Mouse (Mus musculus) layer of hippocampus, postnatal 36 days (tissue): ENCODE measurements around the gene Eya2. TPM values are rescaled to one million over a fixed set of nuclear protein-coding genes. Genes with fewer than 3 reads are reported as not detected.
A peak's percentile ranks its signal among the peaks of the same experiment; 100 is the strongest.
"Not testable (repeated sequence)": the region's sequence is repeated elsewhere in the genome, so short reads cannot be mapped to it uniquely, and the experiment has no call there.

Experiments
- DNase-seq, 2 experiments: peaks; one replicate each; pipeline ENCODE4 v3.0.0; 2022
- total RNA-seq, 2 experiments: library from RNA; stranded (reverse); gene quantifications; 2 replicates each; pipeline ENCODE4 v1.2.3; 2021

Eya2 gene
- total RNA-seq, 2 experiments from 2014 or later: 2.5 to 3.2 TPM

DNA sequence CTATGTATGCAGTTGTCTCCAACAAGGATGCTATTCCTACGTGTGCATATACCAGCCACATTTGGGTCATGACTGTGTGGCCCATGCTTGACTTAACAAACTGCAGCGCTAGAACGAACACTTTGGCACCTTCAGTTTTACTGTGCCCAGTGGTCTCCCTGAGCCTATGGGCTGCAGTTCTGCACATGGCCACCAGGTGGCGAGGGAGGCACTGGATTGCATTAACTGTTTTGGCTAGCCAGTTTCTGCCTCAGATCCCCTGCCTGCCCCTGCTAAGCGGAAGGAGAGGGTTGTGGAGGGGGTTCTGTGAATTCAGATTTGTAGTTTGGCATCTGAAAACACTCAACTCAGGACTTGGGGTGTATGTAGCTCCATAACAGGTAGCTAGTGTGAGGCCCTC lies 187.5 kb downstream of the Eya2 start:
- DNase-seq: peak; percentile 79 to 80

DNA sequence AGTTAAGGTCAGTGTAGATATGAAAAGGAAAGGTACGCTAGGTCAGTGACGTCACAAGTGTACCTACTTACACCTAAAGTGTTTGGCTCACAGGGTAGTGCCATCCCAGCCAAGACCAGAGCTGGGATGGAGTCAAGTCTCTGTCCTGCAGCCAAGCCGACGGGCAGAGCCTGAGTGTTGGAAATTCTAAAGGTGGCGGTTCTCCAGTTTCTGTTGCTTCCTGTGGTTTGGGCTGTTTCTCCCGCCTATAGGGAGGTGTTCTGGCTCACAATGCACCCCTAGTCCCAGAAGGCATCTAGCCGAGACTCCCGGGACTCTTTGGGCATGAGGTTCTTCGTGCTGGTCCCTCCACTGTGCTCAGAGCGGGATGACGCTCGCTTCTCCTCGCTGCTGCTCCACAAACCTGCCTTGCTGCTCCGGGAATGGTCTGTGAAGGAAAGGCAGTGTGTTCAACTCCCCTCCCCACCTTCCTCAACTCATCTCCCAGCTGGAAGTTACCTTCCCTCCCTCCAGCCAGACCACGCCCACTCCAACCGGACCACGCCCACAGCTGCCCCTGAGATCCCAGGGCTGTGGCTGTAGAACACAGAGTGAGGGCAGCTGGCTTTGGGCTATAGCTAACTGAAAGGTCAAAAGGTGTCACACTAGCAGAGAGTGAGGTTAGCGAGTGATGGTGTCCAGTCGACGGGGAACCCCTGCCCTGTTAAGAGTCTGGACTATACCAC lies 190.6 kb downstream of the Eya2 start:
- DNase-seq: no peak

DNA sequence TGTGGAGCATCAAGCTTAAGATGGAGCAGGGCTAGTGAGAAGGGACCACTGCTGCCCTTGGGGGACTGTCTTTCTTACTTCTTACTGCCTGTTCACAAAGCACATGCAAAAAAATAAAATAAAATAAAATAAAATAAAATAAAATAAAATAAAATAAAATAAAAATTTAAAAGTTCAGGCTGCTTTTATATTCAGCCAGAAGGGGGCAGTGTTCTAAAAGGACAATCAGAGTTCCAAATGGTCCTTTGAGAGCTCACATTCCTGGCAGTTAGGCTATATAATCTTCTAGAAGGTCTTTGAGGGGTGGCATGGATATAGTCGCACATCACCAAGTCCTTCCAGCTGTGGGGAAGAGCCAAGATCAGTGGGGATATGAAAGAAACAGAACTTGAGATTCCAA lies 191.6 kb downstream of the Eya2 start:
- DNase-seq: no peak

DNA sequence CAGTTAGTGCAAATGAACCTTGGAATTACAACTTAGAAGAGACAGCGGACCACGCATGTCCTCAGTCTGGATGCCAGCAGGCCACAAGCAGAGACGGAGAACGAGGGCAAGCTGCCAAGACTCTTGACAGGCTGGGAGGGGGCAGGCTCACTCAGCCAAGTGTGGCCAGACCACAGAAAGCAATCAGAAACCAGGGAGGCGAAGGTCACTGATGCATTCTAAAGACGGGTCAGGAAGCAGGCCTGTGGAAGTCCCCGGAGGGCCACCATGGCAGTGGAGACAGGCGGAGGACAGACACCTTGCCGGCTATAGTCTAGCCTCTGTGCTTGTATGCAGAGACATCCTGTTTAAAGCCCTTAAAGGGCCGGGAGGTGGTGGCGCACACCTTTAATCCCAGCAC lies 193.2 kb downstream of the Eya2 start:
- DNase-seq: peak; percentile 68 to 69

DNA sequence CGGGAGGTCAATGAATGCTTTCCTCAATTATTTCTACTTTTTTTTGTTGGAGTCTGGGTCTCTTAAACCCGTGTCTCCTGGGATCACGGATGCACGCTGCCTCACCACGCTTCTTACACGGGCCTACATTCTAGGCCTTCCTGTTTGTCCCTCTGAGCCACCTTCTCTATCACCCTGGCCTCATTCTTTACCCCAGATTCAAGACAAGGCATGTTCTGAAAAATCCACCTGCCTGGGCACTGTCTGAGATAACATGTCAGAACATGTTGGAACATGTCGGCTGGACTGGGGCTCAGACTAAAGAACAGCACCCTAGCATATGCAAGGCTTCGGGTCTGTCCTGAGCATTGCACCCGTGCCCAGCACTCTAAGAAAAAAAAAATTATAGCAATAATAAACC lies 194.0 kb downstream of the Eya2 start:
- DNase-seq: no peak

DNA sequence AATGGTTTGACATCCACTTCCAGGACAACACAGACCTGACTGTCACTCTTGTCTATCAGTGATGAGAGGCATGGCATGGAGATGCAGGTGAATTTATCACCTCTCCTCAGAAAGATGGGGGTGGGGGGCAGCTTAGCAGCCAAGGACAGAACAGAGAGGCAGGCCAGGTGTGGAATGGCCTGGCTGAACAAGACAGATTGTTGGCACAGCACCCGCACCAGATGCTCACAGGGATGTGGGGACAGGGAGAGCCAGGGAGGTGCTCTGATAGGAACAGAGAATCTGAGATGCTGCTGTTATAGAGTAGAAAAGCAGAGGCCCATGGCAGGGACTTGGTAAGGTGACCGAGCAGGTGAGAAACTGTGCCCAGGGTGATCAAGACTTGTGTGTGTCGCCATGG lies 194.8 kb downstream of the Eya2 start:
- DNase-seq: no peak

DNA sequence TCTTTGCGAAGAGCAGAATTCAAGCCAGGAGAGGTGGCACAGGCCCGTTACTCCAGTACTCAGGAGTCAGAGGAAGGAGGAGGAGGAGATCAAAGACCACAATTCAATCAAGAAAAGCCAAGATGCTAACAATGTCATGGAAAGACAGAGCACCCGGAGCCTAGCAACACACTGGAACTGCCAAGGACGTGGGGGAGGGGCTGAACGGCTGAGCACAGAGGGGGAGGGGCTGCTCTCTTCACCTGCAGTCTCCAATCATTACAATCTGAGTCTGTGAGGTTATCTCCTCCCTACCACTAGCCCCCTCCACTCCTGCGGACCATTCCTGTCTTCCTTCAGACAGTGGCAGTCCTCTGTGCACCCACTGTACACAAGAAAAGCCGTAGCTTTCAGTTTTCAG lies 196.2 kb downstream of the Eya2 start:
- DNase-seq: no peak

DNA sequence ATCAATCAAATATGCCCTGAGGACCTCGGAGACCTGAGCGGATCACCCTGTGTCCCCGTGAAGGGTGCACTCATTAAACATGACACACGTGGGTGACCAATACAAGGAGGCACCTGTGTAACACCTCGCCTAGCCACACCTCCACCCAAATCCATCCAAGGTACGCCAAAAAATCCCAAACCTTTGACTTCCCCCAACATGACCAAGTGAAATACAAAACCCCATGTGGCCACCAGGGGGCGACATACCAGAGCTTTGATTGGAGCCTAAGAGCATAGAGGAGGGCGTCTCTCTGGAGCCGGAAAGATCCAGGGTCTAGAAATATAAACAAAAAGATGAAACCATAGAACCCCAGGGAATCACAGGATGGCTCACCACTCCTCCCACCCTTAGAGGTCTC lies 196.8 kb downstream of the Eya2 start:
- peak in 1 of 2 experiments; percentile 56 for DNase-seq

DNA sequence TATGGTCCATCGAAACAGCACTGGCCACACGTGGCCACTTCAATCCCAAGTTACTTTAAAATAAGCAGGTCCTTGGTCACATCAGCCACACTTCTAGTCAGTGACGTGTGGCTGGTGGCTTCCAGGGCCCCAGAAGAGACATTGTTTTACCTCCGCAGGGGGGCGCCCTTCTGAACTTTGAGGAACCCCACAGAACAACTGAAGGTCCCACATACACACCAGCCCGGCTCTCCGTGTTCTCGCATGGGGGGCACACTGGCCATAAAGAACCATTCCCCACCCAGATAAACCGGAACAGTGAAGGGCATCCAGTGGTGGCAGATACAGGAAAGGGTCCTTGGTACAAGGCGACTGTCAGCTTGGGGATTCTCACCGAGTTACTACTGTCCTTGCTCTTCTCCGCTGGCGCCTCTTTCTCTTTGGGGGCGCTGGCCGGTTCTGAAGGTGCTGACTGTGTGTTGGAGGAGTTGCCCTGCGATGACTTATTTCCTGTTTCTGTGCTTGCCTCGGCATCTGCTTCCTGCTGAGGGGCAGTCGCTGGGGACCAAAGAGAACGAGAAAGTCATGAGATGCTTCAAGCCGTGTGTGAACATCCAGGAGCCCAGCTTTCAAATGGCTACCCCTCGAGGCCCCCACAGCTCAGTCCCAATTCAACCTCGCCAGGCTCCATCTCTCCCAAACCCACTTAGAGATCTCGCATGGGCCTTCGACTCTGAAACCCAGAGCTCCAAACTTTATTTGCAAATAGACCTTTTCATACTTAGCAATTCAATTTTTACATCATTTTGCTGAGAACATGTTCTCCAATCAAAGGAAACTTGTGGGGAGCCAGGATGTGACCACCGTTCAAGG lies 197.8 kb downstream of the Eya2 start:
- DNase-seq: no peak

DNA sequence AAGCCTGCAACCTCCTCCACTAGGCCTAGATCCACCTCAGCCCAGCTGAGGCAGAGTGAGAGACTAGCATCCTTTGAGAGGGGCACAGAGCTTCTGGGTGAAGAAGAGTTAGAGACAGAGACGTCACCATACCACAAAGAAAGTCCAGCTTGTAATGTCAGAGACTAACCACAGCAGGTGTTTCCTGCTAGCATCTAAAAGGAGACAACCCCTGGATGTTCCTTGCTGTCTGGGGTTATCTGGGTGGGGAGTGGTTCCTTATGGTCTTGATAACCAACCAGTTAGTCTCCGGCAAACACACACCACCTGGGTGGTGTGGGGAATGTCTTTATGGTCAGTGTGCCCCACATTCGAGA lies 198.4 kb downstream of the Eya2 start:
- no peak for DNase-seq

DNA sequence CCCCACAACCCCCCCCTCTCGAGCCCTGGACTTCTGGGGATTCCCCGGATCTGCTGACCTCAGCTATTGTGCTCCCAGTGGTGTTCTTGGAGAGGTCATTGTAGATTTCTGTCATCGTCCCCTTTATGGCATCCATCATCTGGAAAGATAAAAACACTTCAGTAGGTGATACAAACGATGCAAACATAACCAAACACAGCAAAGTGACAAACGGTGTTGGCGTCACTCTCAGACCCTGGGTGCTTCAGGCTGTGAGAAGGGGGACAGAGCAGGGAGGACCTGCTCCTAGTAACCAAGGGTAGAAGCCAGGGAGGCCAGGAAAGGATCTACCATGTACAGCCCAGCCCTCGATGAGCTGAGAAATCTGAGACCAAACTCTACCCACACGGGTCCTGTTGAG lies 203.0 kb downstream of the Eya2 start:
- no peak for DNase-seq

DNA sequence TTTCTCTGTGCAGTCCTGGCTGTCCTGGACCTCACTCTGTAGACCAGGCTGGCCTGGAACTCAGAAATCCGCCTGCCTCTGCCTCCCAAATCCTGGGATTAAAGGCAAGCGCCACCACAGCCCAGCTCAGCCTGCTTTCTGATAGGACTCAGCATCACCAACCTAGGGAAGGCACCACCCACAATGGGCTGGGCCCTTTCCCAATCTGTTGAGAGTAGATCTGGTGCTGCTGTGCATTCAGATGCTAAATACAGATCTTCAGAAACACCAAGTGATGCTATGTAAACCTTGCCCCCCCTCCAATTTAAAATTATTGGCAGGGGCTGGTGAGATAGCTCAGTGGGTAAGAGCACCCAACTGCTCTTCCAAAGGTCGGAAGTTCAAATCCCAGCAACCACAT lies 205.3 kb downstream of the Eya2 start:
- DNase-seq: not testable (repeated sequence)

DNA sequence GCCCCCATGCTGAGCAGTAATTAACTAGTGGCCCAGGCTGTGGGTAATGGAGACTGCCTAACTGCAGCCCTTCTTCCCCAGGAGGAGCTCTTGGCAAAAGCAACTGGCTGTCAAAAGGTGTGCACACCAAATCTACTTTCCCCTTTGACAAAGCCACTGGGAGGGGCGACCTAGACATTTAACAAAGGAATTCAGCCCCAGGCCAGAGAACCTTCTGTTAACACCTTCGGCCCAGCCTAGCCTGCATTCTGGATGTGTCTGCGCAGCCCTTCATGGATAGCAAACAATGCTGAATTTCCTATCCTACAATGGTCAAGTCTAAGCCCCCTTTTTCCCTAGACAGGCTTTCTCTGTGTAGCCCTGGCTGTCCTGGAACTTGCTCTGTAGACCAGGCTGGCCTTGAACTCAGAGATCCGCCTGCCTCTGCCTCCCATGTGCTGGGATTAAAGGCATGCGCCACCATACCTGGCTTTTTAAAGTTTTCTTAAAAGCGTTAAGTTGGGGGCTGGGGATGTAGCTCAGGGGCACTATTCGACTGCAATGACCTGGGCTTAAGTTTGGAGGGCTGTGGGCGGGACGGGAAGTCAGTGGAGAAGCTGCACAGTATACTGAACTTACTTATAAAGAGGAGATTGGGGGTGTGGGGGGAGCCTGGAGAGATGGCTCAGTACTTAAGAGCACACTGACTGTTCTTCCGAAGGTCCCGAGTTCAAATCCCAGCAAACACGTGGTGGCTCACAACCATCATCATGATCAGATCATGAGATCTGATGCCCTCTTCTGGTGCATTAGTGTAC lies 213.5 kb downstream of the Eya2 start:
- no peak for DNase-seq

DNA sequence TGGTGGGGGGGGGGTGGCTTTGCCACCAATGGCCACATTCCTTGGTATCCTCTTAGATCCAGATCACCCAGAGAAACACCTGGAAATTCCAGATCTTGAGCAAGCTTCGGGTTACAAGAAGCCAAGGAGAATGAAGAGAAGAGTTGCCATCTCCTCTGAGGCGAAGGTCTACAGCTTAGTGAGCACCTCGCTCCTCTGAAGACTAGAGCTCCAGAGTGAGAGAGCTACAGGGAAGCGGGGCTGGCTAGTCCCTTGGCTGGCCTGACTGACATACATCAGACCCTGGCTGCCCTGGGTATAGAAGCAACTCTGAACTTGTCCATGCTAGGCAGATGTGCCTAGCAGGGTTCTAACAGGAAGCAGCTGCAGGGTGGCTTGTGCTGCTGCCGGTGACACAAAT lies 214.3 kb downstream of the Eya2 start:
- DNase-seq: no peak

DNA sequence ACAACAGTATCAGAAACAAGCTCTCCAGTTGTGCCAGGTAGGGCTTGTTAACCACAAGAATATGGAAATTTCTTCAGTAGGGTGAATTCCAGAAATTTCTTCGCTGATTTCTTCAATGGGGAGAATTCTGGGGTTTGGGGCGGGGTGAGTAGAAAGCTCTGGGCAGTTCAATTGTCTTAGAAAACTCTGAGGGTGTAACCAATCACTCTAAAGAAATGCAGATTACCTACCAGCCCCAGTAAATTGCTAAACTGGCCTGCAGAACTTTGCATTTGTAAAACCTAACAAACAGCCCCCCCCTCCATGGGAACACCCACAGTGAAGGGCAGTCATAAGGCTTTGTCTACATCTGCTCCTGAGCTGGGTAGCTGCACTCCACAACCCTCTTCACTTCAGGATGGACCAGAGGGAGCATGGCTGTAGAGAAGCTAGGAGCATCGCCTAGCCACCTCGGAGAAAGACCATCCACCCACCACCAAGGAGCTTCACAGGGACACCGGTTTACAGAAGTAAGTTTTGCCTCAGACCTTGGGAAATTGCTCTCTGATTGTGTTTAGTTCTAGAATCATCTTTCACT lies 215.2 kb downstream of the Eya2 start:
- no peak for DNase-seq

DNA sequence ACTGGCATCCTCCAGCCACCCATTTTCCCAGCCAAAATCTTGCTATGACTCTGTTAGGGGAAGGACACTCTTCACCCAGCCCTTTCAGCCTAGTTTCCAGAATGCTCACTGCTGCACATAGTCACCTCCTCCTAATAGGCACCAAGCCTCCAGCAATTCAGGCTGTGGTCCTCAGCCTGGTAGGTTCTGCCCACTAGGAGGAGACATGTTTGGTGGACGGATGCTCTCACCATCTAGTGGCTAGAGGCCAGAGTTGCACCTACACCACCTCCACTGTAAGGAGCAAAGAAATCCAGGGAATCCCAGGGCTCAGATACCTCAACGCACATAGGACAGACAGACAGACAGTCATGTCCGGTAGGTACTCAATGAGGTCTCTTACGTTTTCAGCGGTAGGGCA lies 216.7 kb downstream of the Eya2 start:
- no peak for DNase-seq

DNA sequence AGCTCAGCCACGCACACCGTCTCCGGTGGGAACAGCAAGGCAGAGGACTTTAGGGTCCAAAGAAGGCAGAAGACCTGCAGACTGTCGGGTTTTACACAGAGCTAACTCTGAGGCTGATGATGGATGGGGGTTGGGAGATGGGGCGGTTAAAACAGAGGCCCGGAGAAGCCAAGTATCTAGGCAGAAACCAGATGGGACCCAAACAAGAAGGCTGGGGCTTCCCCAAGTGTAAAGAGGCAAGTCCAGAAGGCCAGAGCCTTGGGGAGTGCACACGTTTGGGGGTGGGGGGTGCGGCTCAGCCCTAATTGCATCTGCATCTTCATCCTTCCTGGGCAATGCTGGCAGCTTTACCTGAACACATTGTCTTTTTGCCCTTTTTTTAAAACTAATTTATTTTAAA lies 218.1 kb downstream of the Eya2 start:
- DNase-seq: no peak

DNA sequence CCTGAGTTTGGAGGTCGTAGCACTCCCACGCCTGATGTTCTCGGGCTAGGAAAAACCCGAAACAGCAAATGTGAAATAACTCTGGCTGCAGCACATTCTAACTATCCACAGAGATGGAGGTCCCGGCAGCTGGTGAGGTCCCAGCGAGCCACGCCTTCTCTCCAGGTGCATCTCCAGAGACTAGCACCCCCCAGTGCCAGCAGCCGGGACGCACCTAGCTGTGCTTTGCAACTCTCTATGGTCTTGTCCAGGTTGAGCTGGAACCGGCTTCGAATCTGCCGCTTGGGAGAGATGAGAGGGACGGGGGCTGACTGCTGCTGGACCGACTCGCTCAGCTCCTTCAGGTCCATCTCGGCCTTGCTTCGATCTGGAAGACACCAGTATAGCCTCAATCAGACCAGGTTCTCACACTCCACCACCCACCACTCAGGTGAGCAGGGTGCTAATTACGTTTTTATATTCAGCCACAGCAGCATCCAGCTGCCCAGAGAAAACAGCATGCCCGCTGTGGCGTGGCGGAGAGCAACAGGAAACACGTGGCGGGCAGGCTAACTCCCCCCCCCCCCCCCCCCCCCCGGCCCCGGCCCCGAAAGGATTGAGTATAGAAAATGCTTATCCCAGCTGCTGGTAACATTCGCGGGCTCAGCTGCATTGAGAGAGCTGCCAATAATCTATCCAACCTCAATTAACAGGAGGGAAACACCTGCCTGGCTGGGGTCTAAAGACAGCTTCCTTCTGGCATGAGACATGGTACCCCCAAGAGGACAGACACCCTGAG lies 220.5 kb downstream of the Eya2 start:
- no peak for DNase-seq

DNA sequence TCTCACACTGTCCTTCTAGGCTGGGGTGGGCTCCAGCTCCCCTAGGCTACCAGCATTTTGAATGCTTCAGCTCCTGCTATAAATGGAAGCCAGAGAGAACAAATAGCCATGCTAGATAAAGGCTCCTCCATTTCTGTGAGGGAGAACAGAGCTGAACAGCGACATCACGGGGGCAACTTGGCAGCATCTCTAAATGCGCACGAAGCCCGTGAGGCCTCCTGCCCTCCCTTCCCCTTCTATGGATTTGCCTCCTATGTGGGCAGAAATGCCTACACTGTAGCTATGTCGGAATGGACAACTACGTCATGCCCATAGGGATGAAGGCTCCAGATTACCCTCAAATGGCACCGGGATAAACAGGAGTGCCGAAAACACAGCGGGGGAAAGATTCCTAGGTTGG lies 222.6 kb downstream of the Eya2 start:
- DNase-seq: no peak

DNA sequence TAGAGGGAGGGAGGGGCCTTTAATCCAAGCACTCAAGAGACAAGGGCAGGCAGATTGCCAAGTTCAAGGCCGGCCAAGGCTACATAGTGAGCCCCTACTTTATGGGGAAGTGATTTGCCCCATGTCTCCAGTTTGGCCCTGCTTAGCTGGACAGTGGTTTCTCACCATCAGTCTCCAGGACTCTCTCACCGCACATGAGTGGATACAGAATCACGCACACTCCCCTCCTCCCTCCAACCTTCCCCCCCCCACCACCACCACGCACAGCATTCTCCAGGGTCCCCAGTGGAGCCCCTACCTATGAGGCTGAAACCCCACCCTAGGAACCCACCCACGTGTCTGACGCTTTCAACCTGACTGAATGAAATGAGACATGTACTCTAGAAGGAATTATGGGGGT lies 223.7 kb downstream of the Eya2 start:
- no peak for DNase-seq

DNA sequence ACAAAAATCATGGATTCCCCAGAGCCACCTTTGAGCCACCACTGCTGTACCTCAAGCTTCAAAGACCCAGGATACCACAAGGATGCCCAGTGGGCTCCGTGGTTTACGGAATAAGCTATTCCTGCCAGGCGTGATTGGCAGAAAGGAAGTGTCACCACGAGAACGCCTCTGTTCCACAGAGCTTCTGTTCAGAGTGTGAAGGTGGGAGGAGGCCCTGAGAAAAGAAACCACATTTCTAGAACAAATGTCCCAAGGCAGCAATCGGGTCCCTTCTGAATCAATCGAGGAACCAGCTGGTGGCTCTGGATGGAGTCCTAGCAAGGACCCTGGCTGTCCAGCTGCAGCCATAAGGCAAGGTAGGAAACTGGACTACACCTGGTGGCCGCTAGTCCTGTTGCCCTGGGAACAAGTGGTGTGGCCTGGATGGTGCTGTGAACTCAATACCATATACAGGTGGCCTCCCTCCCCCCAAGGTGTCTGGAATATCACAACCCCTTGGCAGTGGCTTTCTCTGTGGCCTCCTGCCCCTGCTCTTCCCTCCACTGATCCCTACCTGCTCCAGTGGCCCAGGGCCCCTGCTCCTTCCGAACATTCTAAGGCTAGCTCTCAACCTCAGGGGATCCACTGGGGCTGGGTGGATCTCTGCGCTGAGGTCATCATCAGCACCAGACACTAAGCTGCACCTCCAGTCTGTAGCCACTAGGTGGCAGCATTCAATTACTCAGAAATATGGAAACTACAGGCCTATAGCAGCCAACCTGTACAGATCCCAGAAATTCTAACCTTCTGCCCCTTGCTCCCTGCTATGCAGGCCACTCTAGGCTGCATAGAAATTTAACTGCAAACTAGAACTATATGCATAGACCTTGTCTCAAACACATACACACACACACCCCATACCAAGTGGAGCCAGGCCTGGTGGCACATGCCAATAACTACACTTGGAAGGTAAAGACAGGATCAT lies 224.4 kb downstream of the Eya2 start:
- DNase-seq: peak; percentile 58 to 63
